Mouse (Mus musculus) G1E (cell line): ENCODE data around the gene Mast3.

ENCODE experiments used
- CTCF ChIP-seq: IDR thresholded peaks from 2 replicates; pipeline ENCODE4 v1.5.1; 2012; ENCODE audit warnings: low read depth, low read length, inconsistent platforms, mixed read lengths
- GATA1 ChIP-seq: IDR thresholded peaks from 2 replicates; pipeline ENCODE4 v1.6.1; 2012; ENCODE audit warnings: borderline replicate concordance, low read length, inconsistent platforms, mixed read lengths
- GATA2 ChIP-seq: IDR thresholded peaks from 2 replicates; pipeline ENCODE4 v1.6.1; 2012; ENCODE audit warnings: low read depth, low read length, inconsistent platforms, borderline replicate concordance
- POLR2AphosphoS5 ChIP-seq: IDR thresholded peaks from 2 replicates; pipeline ENCODE4 v1.6.1; 2012; ENCODE audit warnings: low read depth, low read length, inconsistent platforms; ENCODE audit not compliant: insufficient replicate concordance
- TAL1 ChIP-seq: conservative IDR thresholded peaks from 2 replicates; pipeline ENCODE4 v1.6.1; 2012; ENCODE audit warnings: low read depth, low read length, inconsistent platforms, mixed read lengths

GRCm38 (mm10) chr8:70765329-70765728, 39.5 kb downstream of the Mast3 start:
- TF ChIP-seq CTCF = no peak
- TF ChIP-seq TAL1 = no peak
- no peak for TF ChIP-seq GATA1
- TF ChIP-seq POLR2AphosphoS5 = no peak
- TF ChIP-seq GATA2 = no peak
